Mouse (Mus musculus): ENCODE results near the gene Rbms1.

Rbms1 gene

DNA sequence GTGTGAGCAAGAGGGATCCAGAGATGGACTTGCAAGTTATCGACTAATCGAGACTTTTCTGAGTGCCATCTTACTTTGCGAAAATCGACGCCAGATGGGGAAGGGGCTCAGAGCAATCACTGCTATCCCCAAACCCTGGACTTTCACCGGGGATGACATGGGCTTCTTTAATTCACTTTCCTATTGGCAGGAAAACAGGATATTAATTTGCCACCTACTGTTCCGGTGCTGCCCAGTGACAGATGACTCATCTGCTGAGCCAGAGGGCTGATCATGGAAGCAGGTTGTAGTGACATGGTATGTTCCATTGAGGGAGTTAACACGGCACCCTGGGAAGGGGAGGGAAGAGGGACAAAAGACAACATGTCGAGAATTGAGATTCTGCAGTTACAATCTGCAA lies 206.8 kb downstream of the Rbms1 start:
- DNase-seq (ENCODE audit: low spot score) = no peak

- no peak for DNase-seq (ENCODE audit: low spot score)
Measured at GRCm38 (mm10) chr2:60755101-60755500, 207.9 kb downstream of the Rbms1 start.

DNA sequence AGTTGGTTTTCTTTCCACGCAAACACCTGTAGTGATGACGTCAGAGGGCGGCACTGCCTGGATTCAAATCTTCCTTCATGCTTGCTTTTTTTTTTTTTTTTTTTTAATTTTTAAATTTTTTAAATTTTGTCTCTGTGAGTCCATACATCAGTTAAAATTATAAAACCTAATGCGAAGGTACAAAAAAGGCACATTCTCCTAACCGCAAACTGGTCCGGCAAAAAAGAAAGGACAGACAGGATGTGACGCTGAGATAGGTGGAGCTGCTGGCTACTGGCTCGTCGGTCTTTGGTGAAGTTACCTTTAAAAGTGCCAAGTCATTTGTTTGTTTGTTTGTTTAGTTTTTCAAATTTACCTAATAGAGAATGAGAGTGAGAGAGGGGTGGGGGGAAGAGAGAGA lies 211.7 kb downstream of the Rbms1 start:
- no peak for DNase-seq (ENCODE audit: low spot score)

DNA sequence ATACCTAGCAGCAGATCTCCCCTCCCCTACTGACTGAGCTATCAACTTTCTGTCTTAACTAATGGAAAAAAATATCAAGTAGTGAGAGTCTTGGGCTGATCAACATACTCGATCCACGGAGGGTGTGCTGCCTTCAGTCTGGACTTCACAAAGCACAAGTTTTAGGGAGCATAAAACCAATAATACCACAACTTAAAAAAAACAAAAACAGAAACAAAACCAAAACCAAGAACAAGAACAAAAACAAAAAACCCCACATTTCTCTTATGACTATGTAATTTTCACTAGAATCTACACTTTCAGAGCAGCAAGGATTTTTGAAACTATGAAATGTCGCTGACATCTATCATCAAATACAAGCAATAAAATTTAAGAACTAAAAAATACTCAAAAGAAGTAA lies 212.4 kb downstream of the Rbms1 start:
- no peak for DNase-seq (ENCODE audit: low spot score)

GRCm38 (mm10) chr2:60748585-60748984 lies 214.4 kb downstream of the Rbms1 start:
- no peak for DNase-seq (ENCODE audit: low spot score)

DNA sequence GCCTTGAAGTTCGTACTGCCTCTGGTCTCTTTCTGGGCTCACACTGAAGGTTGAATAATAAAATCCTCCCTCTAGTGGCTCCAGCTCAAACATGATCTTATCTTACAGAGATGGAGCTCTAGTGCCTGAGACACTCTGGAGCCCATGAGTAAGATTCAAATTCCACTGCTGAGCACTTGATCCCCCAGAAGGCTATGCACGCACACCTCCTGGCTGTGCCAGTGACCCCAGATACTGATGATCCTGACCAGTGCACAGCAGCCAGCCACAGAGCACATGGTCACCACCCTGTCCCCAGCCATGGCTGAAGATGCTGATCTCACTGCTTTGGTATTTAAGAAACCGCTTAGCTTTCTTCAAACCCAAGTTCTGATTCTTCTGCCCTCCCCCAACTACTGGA lies 215.4 kb downstream of the Rbms1 start:
- DNase-seq (ENCODE audit: low spot score) = no peak

GRCm38 (mm10) chr2:60744674-60745073 lies 218.3 kb downstream of the Rbms1 start:
- DNase-seq (ENCODE audit: low spot score) = no peak

GRCm38 (mm10) chr2:60739389-60740137 lies 223.4 kb downstream of the Rbms1 start:
- peak; percentile 16 for DNase-seq (ENCODE audit: low spot score)

DNA sequence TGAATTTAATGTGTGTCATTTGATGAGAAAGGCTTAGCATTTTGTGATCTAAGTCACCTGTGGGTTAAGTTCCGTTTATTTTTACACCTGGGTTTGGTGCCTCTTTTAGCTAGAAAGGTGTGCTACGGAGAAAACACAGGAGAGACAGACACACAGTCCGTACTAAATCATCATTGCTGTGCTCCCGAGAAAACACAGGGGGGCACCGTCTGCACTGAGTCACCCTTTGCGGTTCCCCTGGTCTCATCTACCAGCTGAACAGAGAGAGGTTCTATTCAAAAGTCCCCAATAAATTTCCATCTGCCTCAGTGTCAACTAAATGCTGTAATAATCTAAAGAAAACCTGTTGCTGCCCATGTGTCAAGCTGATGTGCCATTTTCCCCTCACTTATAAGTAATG lies 232.1 kb downstream of the Rbms1 start:
- no peak for DNase-seq (ENCODE audit: low spot score)

- no peak for DNase-seq (ENCODE audit: low spot score)
Measured at GRCm38 (mm10) chr2:60730024-60730423, 233.0 kb downstream of the Rbms1 start.

- DNase-seq (ENCODE audit: low spot score) = no peak
Measured at GRCm38 (mm10) chr2:60728902-60729585, 233.9 kb downstream of the Rbms1 start.

DNA sequence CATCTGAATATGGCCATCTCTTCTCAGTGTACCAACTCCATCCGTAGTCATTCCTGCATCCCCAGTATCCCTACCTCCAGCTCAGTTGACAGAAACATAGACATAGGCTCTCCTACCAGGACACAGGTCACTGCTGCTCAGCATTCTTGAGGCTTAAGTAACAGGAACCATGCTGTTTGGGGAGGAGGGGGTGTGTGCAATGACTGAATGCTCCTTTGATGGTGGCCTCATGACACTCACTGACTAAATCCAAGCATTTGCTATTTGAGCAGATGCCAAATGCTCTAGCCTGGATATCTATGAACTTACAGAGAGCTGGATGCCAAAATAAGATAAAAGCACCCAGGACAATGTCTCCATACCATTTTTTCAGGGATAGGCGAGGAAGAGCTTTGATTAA lies 238.3 kb downstream of the Rbms1 start:
- DNase-seq (ENCODE audit: low spot score) = no peak

- DNase-seq (ENCODE audit: low spot score) = no peak
Measured at GRCm38 (mm10) chr2:60722967-60723366, 240.0 kb downstream of the Rbms1 start.

DNA sequence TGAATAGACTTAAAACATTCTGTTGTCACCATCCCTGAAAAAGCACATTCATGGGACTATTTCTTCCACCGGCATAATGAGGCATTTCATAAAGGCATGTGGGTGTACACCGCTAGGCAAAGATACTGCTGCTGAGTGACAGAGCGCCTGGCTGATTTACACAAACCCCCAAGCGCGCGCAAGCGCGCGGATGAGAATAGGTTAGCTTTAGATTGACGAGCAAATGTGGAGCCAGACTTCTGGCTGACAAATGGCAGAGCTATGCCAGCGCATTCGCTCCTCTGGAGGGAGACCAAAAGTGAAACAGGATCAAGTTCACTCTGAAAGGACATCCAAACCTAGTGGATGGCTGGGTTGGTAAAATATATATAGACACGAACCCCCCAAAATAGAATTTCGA lies 240.5 kb downstream of the Rbms1 start, which contains the start of gene Itgb6:
Itgb6 (minus strand) TSS at position 130 of the 400 bp plus-strand sequence.
- DNase-seq (ENCODE audit: low spot score) = no peak

- peak; percentile 6 for DNase-seq (ENCODE audit: low spot score)
Measured at GRCm38 (mm10) chr2:60720906-60721305, 242.1 kb downstream of the Rbms1 start.

DNA sequence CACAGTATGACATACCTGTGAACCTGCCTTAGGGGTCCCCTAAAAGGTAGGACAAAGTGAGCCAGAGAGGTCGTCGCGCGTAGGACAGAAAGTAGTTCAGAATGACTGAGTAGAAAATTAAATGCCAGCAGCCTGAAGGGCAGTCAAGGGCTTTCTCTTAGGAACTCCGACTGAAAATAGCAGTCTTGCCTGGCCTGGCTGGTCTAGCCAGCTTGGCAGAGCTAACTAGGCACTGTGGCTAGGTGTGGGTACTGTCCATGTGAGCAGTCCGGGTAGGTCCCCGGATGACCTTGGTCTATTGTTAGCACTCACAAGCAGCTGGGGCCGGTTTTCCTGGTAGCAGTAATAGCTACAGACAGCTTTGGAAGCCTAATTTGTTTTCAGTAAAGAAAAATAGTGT lies 242.8 kb downstream of the Rbms1 start:
- DNase-seq (ENCODE audit: low spot score) = no peak

DNA sequence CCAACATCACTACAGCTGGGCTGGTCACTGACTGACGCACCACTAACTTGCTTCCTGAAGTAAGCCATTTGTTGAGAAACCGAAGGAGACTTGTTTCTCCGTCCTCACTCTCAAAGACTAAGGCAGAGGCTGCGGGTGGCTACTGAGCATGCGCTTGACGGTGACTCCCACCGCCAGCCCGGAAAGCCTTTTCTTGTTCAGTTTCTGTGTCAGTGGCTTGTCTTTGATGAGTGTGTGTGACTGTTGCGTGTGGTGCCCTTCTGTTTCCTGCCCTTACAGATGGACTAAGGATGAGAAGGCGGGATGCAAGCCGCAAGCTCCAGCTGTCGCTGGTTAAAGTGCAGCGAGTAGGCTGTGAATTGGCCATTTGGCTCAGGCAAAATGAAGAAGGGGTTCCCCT lies 245.6 kb downstream of the Rbms1 start:
- peak; percentile 72 for DNase-seq (ENCODE audit: low spot score)

DNA sequence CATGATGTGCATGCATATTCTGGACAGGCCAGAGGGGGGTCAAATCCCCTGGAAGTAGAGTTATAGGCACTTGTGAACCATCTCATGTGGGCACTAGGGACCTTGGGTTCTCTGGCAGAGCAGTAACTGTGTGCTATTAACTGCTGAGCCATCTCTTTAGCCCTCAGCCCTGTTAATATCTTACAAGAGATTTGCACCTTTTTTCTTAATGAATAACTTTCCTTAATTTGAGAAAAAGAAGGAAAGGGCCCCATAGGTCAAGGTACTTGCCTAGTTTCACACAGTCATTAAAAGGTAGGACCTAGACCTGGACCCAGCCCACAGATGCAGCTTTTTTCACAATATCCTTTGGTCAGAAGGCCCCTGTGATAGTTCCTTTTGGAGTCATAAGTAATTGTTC lies 246.4 kb downstream of the Rbms1 start:
- DNase-seq (ENCODE audit: low spot score) = no peak

DNA sequence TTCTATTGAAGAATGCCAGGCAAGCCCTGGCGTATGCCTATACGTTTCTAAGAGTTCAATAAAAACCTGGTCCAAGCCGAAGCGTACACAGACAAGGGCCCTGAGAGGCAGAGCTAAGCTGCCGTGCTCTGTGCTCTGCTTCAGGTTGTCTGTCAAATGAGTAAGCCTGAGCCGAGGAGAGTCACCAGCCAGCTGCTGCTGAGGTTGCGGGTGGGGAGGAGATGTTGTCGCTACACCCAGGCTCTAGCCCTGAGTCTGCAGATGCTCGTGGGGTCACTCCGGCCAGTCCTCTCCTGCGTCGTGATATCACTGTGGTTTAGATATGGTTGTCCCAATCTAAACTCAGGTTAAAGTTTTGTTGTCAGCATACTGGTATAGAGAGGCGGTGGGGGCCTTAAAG lies 247.2 kb downstream of the Rbms1 start:
- DNase-seq (ENCODE audit: low spot score) = no peak

GRCm38 (mm10) chr2:60714971-60715502 lies 248.0 kb downstream of the Rbms1 start:
- no peak for DNase-seq (ENCODE audit: low spot score)

DNA sequence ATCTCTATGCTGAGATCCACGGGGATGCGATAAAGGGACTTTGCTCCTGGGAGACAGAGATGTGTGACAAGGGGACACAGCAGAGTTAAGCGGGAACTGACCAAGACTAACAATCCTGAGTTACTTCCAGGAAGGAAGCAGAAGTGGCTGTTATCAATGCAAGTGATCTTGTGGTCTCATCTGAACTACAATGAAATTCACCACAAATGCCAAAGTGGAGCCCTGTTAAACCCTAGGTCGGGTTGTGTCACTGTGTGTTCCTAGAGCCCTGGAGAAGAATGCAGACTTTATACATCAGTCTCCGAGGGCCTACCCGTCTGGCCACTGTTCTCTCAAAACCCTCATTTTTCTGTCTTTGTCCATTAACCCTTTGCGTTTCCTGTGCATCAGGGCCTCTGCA lies 248.5 kb downstream of the Rbms1 start:
- DNase-seq (ENCODE audit: low spot score) = no peak

DNA sequence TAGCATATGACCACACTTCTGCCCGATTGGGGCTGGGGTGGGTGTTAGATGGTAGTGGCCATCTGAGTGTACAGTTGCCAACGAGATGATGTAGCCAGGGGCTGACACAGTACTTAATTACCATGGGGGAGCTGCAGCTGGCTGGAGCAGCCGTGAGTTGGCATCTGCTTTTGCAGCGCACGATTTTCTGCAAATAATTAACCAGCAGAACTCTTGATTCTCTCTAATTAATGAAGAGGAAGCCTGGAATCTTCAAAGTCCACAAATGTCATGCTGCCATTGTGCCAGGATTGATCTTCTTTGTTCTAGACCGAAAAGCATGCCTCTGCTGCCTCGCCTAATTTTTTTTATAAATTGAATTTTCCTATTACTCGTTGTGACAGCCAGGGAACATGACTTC lies 249.1 kb downstream of the Rbms1 start:
- DNase-seq (ENCODE audit: low spot score) = no peak

GRCm38 (mm10) chr2:60712891-60713290 lies 250.1 kb downstream of the Rbms1 start:
- no peak for DNase-seq (ENCODE audit: low spot score)
